Mouse (Mus musculus) ES-Bruce4 (cell line): ENCODE results near the gene Higd2a.

ENCODE experiments used
- CTCF ChIP-seq: IDR thresholded peaks from one replicate; pipeline ENCODE4 v1.8.1; 2011; ENCODE audit warnings: low read depth, low read length
- EP300 ChIP-seq: IDR thresholded peaks from 2 replicates; pipeline ENCODE4 v1.6.1; 2011; ENCODE audit warnings: low read depth, low read length; ENCODE audit not compliant: insufficient read depth

GRCm38 (mm10) chr13:54571637-54572036 lies 18.4 kb upstream of the Higd2a start:
- TF ChIP-seq CTCF (no peak), EP300 (no peak)
